ENCODE assay signal across 19 mouse cellular contexts in genomic region chr4:154071941-154072340, GRCm38 (mm10). TPM values are rescaled to one million over a fixed set of nuclear protein-coding genes. Genes with fewer than 3 reads are reported as not detected.
A peak's percentile ranks its signal among the peaks of the same experiment; 100 is the strongest.
DNase-seq lines count a peak whose midpoint lies in the region; ATAC-seq and TF ChIP-seq lines count a peak whose summit lies in the region.
"Had no signal": no experiment of that assay in that cellular context is flagged by ENCODE, and none has a peak within 500 bp of the region (broad histone marks: within the 10 kb centered on the region; RNA-seq: fewer than 3 reads in every experiment).

No protein-coding gene starts in this region.

- ATAC-seq in limb, embryonic 12.5 days (ENCODE audit: insufficient number of reproducible peaks, insufficient read depth, low FRiP score, low TSS enrichment, low read depth): no peak
- ATAC-seq in forebrain, embryonic 15.5 days (replicated peaks): no peak
- ATAC-seq in limb, embryonic 13.5 days (ENCODE audit: low FRiP score, low read depth): no peak
- ATAC-seq in neural tube, embryonic 15.5 days (ENCODE audit: low FRiP score): no peak
- ATAC-seq in intestine, postnatal 0 days: no peak
- ATAC-seq: intestine, embryonic 16.5 days; Patski had no signal

- DNase-seq in limb, embryonic 10.5 days (ENCODE audit: low spot score): no peak
- DNase-seq in heart, postnatal 36 days: no peak
- no peak for DNase-seq in heart, adult 11 months
- DNase-seq: cerebellum, adult 2 months; kidney, postnatal 14 days; lung, postnatal 36 days; right cerebral cortex, postnatal 14 days; thymus, postnatal 25 days had no signal

- H3K9ac ChIP-seq in limb, embryonic 12.5 days (replicated peaks): no peak overlapping the region
- no peak overlapping the region for H3K9ac ChIP-seq in forebrain, embryonic 15.5 days (replicated peaks)
- no peak overlapping the region for H3K9ac ChIP-seq in limb, embryonic 13.5 days
- H3K9ac ChIP-seq in neural tube, embryonic 15.5 days (replicated peaks): no peak overlapping the region
- no peak overlapping the region for H3K9ac ChIP-seq in intestine, postnatal 0 days (ENCODE audit: low read depth, low read length)

- no peaks in the 10 kb centered on the region for H3K36me3 ChIP-seq in limb, embryonic 12.5 days
- no peaks in the 10 kb centered on the region for H3K36me3 ChIP-seq in limb, embryonic 10.5 days
- no peaks in the 10 kb centered on the region for H3K36me3 ChIP-seq in forebrain, embryonic 15.5 days
- no peaks in the 10 kb centered on the region for H3K36me3 ChIP-seq in limb, embryonic 13.5 days
- H3K36me3 ChIP-seq in neural tube, embryonic 15.5 days: no peaks in the 10 kb centered on the region
- no peaks in the 10 kb centered on the region for H3K36me3 ChIP-seq in intestine, postnatal 0 days (ENCODE audit: control insufficient read depth, insufficient read depth)

- intact Hi-C loops in heart, postnatal 36 days (cut with DNase I): no loop called here

- H3K4me3 ChIP-seq in limb, embryonic 12.5 days (replicated peaks): peak overlapping the region; percentile 13; the same call in 1 of the 2 replicates
- H3K4me3 ChIP-seq in limb, embryonic 10.5 days: no peak overlapping the region
- peak overlapping the region; percentile 13; the same call in 1 of the 2 replicates for H3K4me3 ChIP-seq in forebrain, embryonic 15.5 days
- H3K4me3 ChIP-seq in limb, embryonic 13.5 days: no peak overlapping the region
- no peak overlapping the region for H3K4me3 ChIP-seq in neural tube, embryonic 15.5 days (replicated peaks)
- no peak overlapping the region for H3K4me3 ChIP-seq in intestine, postnatal 0 days (ENCODE audit: low read depth, low read length)

- H3K4me1 ChIP-seq in limb, embryonic 12.5 days (replicated peaks): peaks cover 12% of the 10 kb centered on the region; the same call in 1 of the 2 replicates
- peaks cover 2% of the 10 kb centered on the region; the same call in 1 of the 2 replicates for H3K4me1 ChIP-seq in limb, embryonic 10.5 days
- H3K4me1 ChIP-seq in forebrain, embryonic 15.5 days: peaks cover 7% of the 10 kb centered on the region; the same call in 1 of the 2 replicates
- H3K4me1 ChIP-seq in limb, embryonic 13.5 days: 0 out of 2 replicates have a peak, but pooled peaks cover 4% of the 10 kb centered on the region
- H3K4me1 ChIP-seq in neural tube, embryonic 15.5 days: peaks cover 10% of the 10 kb centered on the region
- no peaks in the 10 kb centered on the region for H3K4me1 ChIP-seq in intestine, postnatal 0 days (replicated peaks; ENCODE audit: control insufficient read depth, insufficient read depth, low read length)

- no peak overlapping the region for H3K27ac ChIP-seq in limb, embryonic 12.5 days
- H3K27ac ChIP-seq in limb, embryonic 10.5 days: no peak overlapping the region
- no peak overlapping the region for H3K27ac ChIP-seq in forebrain, embryonic 15.5 days (replicated peaks)
- H3K27ac ChIP-seq in limb, embryonic 13.5 days: no peak overlapping the region
- no peak overlapping the region for H3K27ac ChIP-seq in neural tube, embryonic 15.5 days (replicated peaks)
- H3K27ac ChIP-seq in intestine, postnatal 0 days (ENCODE audit: low read depth, low read length): no peak overlapping the region

- no peaks in the 10 kb centered on the region for H3K9me3 ChIP-seq in limb, embryonic 12.5 days
- H3K9me3 ChIP-seq in limb, embryonic 10.5 days (replicated peaks): no peaks in the 10 kb centered on the region
- H3K9me3 ChIP-seq in forebrain, embryonic 15.5 days: no peaks in the 10 kb centered on the region
- no peaks in the 10 kb centered on the region for H3K9me3 ChIP-seq in limb, embryonic 13.5 days
- H3K9me3 ChIP-seq in neural tube, embryonic 15.5 days (replicated peaks): no peaks in the 10 kb centered on the region
- H3K9me3 ChIP-seq in intestine, postnatal 0 days (ENCODE audit: control insufficient read depth): no peaks in the 10 kb centered on the region

- peak overlapping the region; percentile 36 for H3K4me2 ChIP-seq in limb, embryonic 12.5 days
- peak overlapping the region; percentile 25 for H3K4me2 ChIP-seq in forebrain, embryonic 15.5 days (replicated peaks)
- H3K4me2 ChIP-seq in limb, embryonic 13.5 days (replicated peaks): peak overlapping the region; percentile 36
- H3K4me2 ChIP-seq in neural tube, embryonic 15.5 days: peak overlapping the region; percentile 40
- H3K4me2 ChIP-seq in intestine, postnatal 0 days (replicated peaks; ENCODE audit: low read depth): no peak overlapping the region

- no peak for TF ChIP-seq CTCF in intestine, postnatal 0 days (IDR thresholded peaks at IDR 0.05; ENCODE audit: low read depth)

- 16% methylated on average over 12 of the region's 16 CpGs for WGBS in limb, embryonic 12.5 days
- 10% methylated on average over 16 of the region's 16 CpGs for WGBS in limb, embryonic 10.5 days
- 27% methylated on average over 10 of the region's 16 CpGs for WGBS in forebrain, embryonic 15.5 days
- WGBS in limb, embryonic 13.5 days: 11% methylated on average over 12 of the region's 16 CpGs
- WGBS in neural tube, embryonic 15.5 days: 22% methylated on average over 13 of the region's 16 CpGs
- WGBS in intestine, postnatal 0 days: 10% methylated on average over 14 of the region's 16 CpGs

- peaks cover 82% of the 10 kb centered on the region for H3K27me3 ChIP-seq in limb, embryonic 12.5 days
- H3K27me3 ChIP-seq in limb, embryonic 10.5 days (ENCODE audit: low read depth, poor library complexity, severe bottlenecking): peaks cover 59% of the 10 kb centered on the region
- H3K27me3 ChIP-seq in forebrain, embryonic 15.5 days: peaks cover 25% of the 10 kb centered on the region
- peaks cover 65% of the 10 kb centered on the region for H3K27me3 ChIP-seq in limb, embryonic 13.5 days
- H3K27me3 ChIP-seq in neural tube, embryonic 15.5 days (replicated peaks): peaks cover 36% of the 10 kb centered on the region
- H3K27me3 ChIP-seq in intestine, postnatal 0 days (replicated peaks; ENCODE audit: control insufficient read depth, insufficient read depth, low read length): peaks cover 17% of the 10 kb centered on the region

RNA-seq across cellular contexts. Expression of gene Ccdc27, which starts 29.5 kb away (rescaled TPM):
- polyA plus RNA-seq in limb, embryonic 12.5 days (2016; fragmentation: Nextera tagmentation; extraction: Ambion mirVana): not detected in 2 replicates
- not detected in 2 replicates for polyA plus RNA-seq in limb, embryonic 10.5 days (2016; fragmentation: Nextera tagmentation; extraction: Ambion mirVana)
- not detected in 2 replicates for polyA plus RNA-seq in forebrain, embryonic 15.5 days (2015; fragmentation: Nextera tagmentation; extraction: Ambion mirVana)
- not detected in 2 replicates for polyA plus RNA-seq in limb, embryonic 13.5 days (2015; fragmentation: Nextera tagmentation; extraction: Ambion mirVana)
- polyA plus RNA-seq in neural tube, embryonic 15.5 days (2015; fragmentation: Nextera tagmentation; extraction: Ambion mirVana): not detected in 2 replicates
- polyA plus RNA-seq in intestine, postnatal 0 days (2015; fragmentation: Nextera tagmentation; extraction: Ambion mirVana): 0.05 TPM in 1 of 2 replicates, not detected in the other
- not detected for total RNA-seq in heart, postnatal 36 days (2021)
- total RNA-seq: gastrocnemius, postnatal 4 days; monocyte, adult 5-6 weeks had no signal
- polyA plus RNA-seq: cerebellum, adult 2 months; heart, postnatal 0 days; intestine, embryonic 16.5 days; limb, embryonic 11.5 days had no signal

RNA-seq across cellular contexts. Expression of gene Smim1, which starts 45.9 kb away (rescaled TPM):
- polyA plus RNA-seq in limb, embryonic 12.5 days (2016; fragmentation: Nextera tagmentation; extraction: Ambion mirVana): 6.3 and 8.1 TPM in 2 replicates
- polyA plus RNA-seq in limb, embryonic 10.5 days (2016; fragmentation: Nextera tagmentation; extraction: Ambion mirVana): 12.7 and 27.4 TPM in 2 replicates
- 3.6 and 3.8 TPM in 2 replicates for polyA plus RNA-seq in forebrain, embryonic 15.5 days (2015; fragmentation: Nextera tagmentation; extraction: Ambion mirVana)
- 11.8 and 12.6 TPM in 2 replicates for polyA plus RNA-seq in limb, embryonic 13.5 days (2015; fragmentation: Nextera tagmentation; extraction: Ambion mirVana)
- 18.3 and 21.1 TPM in 2 replicates for polyA plus RNA-seq in neural tube, embryonic 15.5 days (2015; fragmentation: Nextera tagmentation; extraction: Ambion mirVana)
- 160 and 174 TPM in 2 replicates for polyA plus RNA-seq in intestine, postnatal 0 days (2015; fragmentation: Nextera tagmentation; extraction: Ambion mirVana)
- total RNA-seq in heart, postnatal 36 days (2021): 1 to 10 TPM; 5.9 to 7.0 TPM

Comparison
In these comparisons a context has a peak if more than half of its experiments do, and no peak if none do; other contexts are left out.
1. H3K4me3 ChIP-seq: peak in limb, embryonic 12.5 days (single experiment) and forebrain, embryonic 15.5 days (single experiment); none in limb, embryonic 10.5 days (single experiment), limb, embryonic 13.5 days (single experiment), neural tube, embryonic 15.5 days (single experiment) and intestine, postnatal 0 days (single experiment).